Mouse (Mus musculus) liver, embryonic 11.5 days (tissue): ENCODE measurements around the gene Arhgef12. TPM values are rescaled to one million over a fixed set of nuclear protein-coding genes. Genes with fewer than 3 reads are reported as not detected.

Source experiments
- ATAC-seq: fragments of 200-750 bp; cut with Nextera tagmentation; replicated peaks from 2 replicates; pipeline ENCODE4 v1.8.0; 2017; ENCODE audit warnings: moderate number of reproducible peaks, mild to moderate bottlenecking, moderate TSS enrichment, moderate library complexity; ENCODE audit not compliant: low FRiP score
- DNase-seq: peaks from one replicate; pipeline ENCODE4 v3.0.0-alpha.2; 2017; ENCODE audit warnings: low spot score
- H3K27ac ChIP-seq: fragments of 300-500 bp; sonication (generic); 2 replicates; pipeline ENCODE4 v1.5.1; 2014; ENCODE audit warnings: mild to moderate bottlenecking, low read depth, low read length, control low read depth
- H3K27me3 ChIP-seq: fragments of 300-500 bp; sonication (generic); replicated peaks from 2 replicates; pipeline ENCODE4 v1.6.1; 2014; ENCODE audit warnings: low read length, mixed read lengths; ENCODE audit not compliant: control insufficient read depth, insufficient read depth
- H3K36me3 ChIP-seq: fragments of 300-500 bp; sonication (generic); 2 replicates; pipeline ENCODE4 v1.6.1; 2014; ENCODE audit warnings: mild to moderate bottlenecking, low read length, moderate library complexity, mixed read lengths; ENCODE audit not compliant: control insufficient read depth, insufficient read depth
- H3K4me1 ChIP-seq: fragments of 300-500 bp; sonication (generic); replicated peaks from 2 replicates; pipeline ENCODE4 v1.6.1; 2014; ENCODE audit warnings: low read length, mixed read lengths; ENCODE audit not compliant: control insufficient read depth, insufficient read depth
- H3K4me2 ChIP-seq: fragments of 300-500 bp; sonication (generic); 2 replicates; pipeline ENCODE4 v1.6.1; 2014; ENCODE audit warnings: mild to moderate bottlenecking, control low read depth, moderate library complexity
- H3K4me3 ChIP-seq: fragments of 300-500 bp; sonication (generic); 2 replicates; pipeline ENCODE4 v1.5.1; 2014; ENCODE audit warnings: low read depth, low read length, control low read depth
- H3K9ac ChIP-seq: fragments of 300-500 bp; sonication (generic); 2 replicates; pipeline ENCODE4 v1.6.1; 2014; ENCODE audit warnings: low read depth, low read length, control low read depth
- H3K9me3 ChIP-seq: fragments of 300-500 bp; sonication (generic); 2 replicates; pipeline ENCODE4 v1.6.1; 2016; ENCODE audit warnings: low read length, inconsistent platforms, mixed read lengths; ENCODE audit not compliant: control insufficient read depth
- WGBS: fragments of 180-500 bp; shearing (Covaris S2); extraction: QIAGEN DNeasy Blood & Tissue Kit; methylation state at CpG from one replicate; pipeline ENCODE4 v1.1.7; 2014; 5-methylcytosine and 5-hydroxymethylcytosine counted together
- polyA plus RNA-seq: library from polyadenylated mRNA; unstranded; fragments of >200 nt; fragmentation: Nextera tagmentation; extraction: Ambion mirVana; gene quantifications from 2 replicates; pipeline ENCODE4 v1.2.1, GENCODE M21; 2014

The Arhgef12 gene
- 5.7 and 7.0 TPM in 2 replicates for polyA plus RNA-seq

- no peaks in the 10 kb centered on the region for H3K9me3 ChIP-seq
- H3K27me3 ChIP-seq = peaks cover 9% of the 10 kb centered on the region
- H3K4me2 ChIP-seq = peak within 1 kb of the TSS; percentile 86
- no peaks in the 10 kb centered on the region for H3K36me3 ChIP-seq
- DNase-seq = no peak
- WGBS = 40% methylated on average over 10 of the region's 10 CpGs
- ATAC-seq = no peak
- peak within 1 kb of the TSS; percentile 93 for H3K4me3 ChIP-seq
- peaks cover 17% of the 10 kb centered on the region for H3K4me1 ChIP-seq
- peak within 1 kb of the TSS; percentile 82 for H3K27ac ChIP-seq
- peak within 1 kb of the TSS; percentile 85 for H3K9ac ChIP-seq
Measured at GRCm38 (mm10) chr9:43107187-43107517, at the start of gene Arhgef12. Gene Arhgef12 (minus strand): TSS chr9:43107239.

DNA sequence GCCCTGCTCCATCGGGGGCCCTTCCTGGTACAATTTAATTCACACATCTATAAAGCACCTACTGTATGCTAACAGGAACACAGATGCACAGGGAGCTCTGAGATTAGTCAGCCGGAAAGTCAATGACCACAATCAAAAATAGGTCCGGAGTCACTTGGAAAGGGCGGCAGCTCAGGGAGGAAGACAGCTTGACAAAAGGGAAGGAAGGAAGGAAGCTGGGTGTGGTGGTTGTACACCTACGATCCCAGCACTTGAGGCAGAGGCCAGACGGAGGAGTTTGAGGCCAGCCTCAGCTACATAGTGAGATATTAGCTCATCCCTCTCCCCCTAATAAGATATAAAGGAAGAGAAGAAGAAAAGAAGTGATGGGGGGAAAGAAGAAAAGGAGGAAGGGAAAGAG, 48.9 kb upstream of the Arhgef12 start:
- no peaks in the 10 kb centered on the region for H3K4me1 ChIP-seq
- no peaks in the 10 kb centered on the region for H3K36me3 ChIP-seq
- H3K27me3 ChIP-seq = peaks cover 10% of the 10 kb centered on the region
- H3K4me3 ChIP-seq = no peak overlapping the region
- H3K4me2 ChIP-seq = no peak overlapping the region
- no peak overlapping the region for H3K9ac ChIP-seq
- ATAC-seq (no peak), DNase-seq (no peak)
- no peak overlapping the region for H3K27ac ChIP-seq
- H3K9me3 ChIP-seq = no peaks in the 10 kb centered on the region
- WGBS = 50% methylated on average over 6 of the region's 6 CpGs

DNA sequence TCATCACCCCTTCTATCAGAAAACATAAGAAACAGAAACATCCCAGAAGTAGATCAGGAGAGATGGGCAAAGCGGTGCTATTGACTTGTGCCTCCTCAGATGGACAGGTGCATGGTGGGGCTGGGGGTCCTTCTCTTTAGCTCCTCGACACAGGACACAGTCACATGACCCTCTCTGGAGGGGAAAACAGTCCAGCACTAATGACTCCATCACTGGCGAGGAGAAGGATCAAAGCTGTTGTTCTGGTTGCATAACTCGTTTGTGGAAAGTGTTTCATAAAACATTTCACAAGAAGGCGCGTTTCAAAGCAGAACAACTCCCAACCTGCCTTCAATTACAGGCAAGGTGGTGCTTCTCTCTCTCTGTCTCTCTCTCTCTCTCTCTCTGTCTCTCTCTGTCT, 44.7 kb upstream of the Arhgef12 start:
- no peak overlapping the region for H3K9ac ChIP-seq
- DNase-seq = no peak
- H3K27ac ChIP-seq = no peak overlapping the region
- H3K36me3 ChIP-seq = no peaks in the 10 kb centered on the region
- no peak for ATAC-seq
- no peak overlapping the region for H3K4me3 ChIP-seq
- H3K9me3 ChIP-seq = no peaks in the 10 kb centered on the region
- peaks cover 10% of the 10 kb centered on the region for H3K27me3 ChIP-seq
- 69% methylated on average over 6 of the region's 6 CpGs for WGBS
- H3K4me1 ChIP-seq = no peaks in the 10 kb centered on the region; the same call in 1 of the 2 replicates
- H3K4me2 ChIP-seq = no peak overlapping the region

DNA sequence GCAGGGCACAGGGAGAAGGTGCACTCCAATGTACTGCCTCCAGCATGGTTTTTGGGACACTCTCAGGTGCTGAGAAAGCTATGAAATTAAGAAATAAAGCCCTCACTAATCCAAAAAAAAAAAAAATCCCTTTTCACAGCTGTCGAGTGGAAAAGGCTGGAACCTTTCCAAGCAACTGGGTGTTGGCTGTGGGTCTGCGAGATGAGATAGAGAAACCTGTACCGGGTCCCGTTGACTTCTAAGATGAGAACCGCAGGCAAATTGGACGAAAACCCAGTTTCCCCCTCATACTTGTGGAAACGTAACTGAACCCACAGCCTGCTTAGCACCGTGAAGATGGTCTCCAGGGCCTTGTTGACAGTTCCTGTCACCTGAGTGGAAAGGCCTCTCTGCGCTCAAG, 43.9 kb upstream of the Arhgef12 start:
- Histone ChIP-seq H3K4me3 (no peak overlapping the region), H3K4me1 (no peaks in the 10 kb centered on the region; the same call in 1 of the 2 replicates), H3K9me3 (no peaks in the 10 kb centered on the region), H3K9ac (no peak overlapping the region), H3K27me3 (peaks cover 10% of the 10 kb centered on the region), H3K4me2 (no peak overlapping the region), H3K36me3 (no peaks in the 10 kb centered on the region), H3K27ac (no peak overlapping the region)
- ATAC-seq (no peak), DNase-seq (no peak)
- WGBS = 75% methylated on average over 9 of the region's 9 CpGs

DNA sequence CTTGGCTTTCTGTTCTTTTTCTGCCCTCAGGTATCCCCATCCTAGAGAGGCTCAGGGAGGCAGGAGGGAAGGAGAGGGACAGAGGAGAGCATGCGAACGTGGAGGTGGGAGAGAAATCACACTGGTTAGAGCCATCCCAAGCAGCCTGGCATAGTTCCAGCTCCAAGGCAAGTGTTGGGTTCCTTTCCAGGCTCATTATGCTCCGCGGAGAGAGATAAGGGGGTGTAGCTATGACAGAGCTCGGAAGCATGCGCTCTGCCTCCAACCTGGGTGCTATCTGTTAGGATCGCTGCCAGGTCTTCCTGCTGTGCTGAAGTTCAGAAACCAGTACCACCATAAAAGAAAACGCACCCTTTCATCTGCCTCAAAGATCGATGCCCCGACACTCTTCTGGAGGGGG, 43.0 kb upstream of the Arhgef12 start:
- H3K36me3 ChIP-seq = no peaks in the 10 kb centered on the region
- no peak overlapping the region for H3K9ac ChIP-seq
- H3K4me1 ChIP-seq = no peaks in the 10 kb centered on the region; the same call in 1 of the 2 replicates
- no peak overlapping the region for H3K4me2 ChIP-seq
- ATAC-seq (no peak), DNase-seq (no peak)
- H3K27me3 ChIP-seq = peaks cover 7% of the 10 kb centered on the region
- no peaks in the 10 kb centered on the region for H3K9me3 ChIP-seq
- H3K27ac ChIP-seq = no peak overlapping the region
- H3K4me3 ChIP-seq = no peak overlapping the region
- WGBS = 35% methylated on average over 10 of the region's 10 CpGs

DNA sequence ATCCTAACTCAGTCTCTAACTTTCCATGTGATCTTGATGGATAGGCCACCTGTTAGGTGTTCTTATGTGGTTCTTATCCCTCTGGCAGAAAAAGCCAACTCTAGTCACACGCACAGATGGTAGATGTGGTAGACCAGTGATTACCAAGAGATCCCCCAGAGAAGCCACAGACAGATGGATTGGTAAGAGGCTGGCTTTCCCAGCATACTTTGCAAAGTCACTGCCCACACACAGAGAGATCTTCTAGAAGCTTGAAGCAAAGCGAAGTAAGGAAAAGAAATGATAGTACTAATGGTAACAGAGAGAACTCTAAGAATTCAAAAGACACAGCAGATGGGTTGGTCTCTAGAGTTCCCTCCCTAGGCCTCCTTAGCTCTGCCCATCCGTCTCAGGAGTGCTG, 42.5 kb upstream of the Arhgef12 start:
- no peak overlapping the region for H3K4me2 ChIP-seq
- H3K27me3 ChIP-seq = peaks cover 7% of the 10 kb centered on the region
- DNase-seq (no peak), ATAC-seq (no peak)
- 66% methylated on average over 3 of the region's 3 CpGs for WGBS
- no peak overlapping the region for H3K4me3 ChIP-seq
- H3K9me3 ChIP-seq = no peaks in the 10 kb centered on the region
- H3K27ac ChIP-seq = no peak overlapping the region
- H3K36me3 ChIP-seq = no peaks in the 10 kb centered on the region
- no peaks in the 10 kb centered on the region; the same call in 1 of the 2 replicates for H3K4me1 ChIP-seq
- no peak overlapping the region for H3K9ac ChIP-seq

DNA sequence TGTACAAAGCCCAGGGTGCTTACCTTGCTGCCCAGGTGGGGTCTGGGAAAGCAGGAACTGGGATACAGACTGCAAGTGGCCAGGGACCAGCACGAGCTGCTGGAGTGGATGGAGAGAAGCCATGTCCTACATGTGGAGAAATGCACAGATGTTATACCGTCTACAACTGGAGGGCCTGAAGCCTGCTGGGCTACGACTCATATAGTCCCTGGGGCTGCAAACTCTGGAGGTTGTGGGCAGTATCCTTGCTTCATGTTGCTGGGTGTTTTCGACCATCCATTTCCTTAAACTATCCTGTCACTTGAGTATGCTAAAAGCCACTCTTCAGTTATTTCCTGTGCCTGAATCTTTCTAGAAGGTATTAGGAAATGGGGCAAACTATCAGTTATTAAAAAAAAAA, 38.2 kb upstream of the Arhgef12 start:
- 69% methylated on average over 4 of the region's 4 CpGs for WGBS
- no peak overlapping the region for H3K27ac ChIP-seq
- no peaks in the 10 kb centered on the region for H3K36me3 ChIP-seq
- ATAC-seq (no peak), DNase-seq (no peak)
- no peak overlapping the region for H3K4me2 ChIP-seq
- H3K9ac ChIP-seq = no peak overlapping the region
- no peaks in the 10 kb centered on the region; the same call in 1 of the 2 replicates for H3K27me3 ChIP-seq
- H3K4me3 ChIP-seq = no peak overlapping the region
- no peaks in the 10 kb centered on the region; the same call in 1 of the 2 replicates for H3K4me1 ChIP-seq
- H3K9me3 ChIP-seq = no peaks in the 10 kb centered on the region

GRCm38 (mm10) chr9:43144206-43144810, 37.3 kb upstream of the Arhgef12 start:
- Histone ChIP-seq H3K27ac (no peak overlapping the region), H3K9me3 (no peaks in the 10 kb centered on the region), H3K4me2 (no peak overlapping the region), H3K36me3 (no peaks in the 10 kb centered on the region), H3K4me1 (no peaks in the 10 kb centered on the region), H3K9ac (no peak overlapping the region), H3K27me3 (no peaks in the 10 kb centered on the region; the same call in 1 of the 2 replicates), H3K4me3 (no peak overlapping the region)
- DNase-seq (no peak), ATAC-seq (no peak)
- 66% methylated on average over 12 of the region's 12 CpGs for WGBS

GRCm38 (mm10) chr9:43141839-43142238, 34.8 kb upstream of the Arhgef12 start:
- Histone ChIP-seq H3K4me3 (no peak overlapping the region), H3K9me3 (no peaks in the 10 kb centered on the region), H3K4me1 (no peaks in the 10 kb centered on the region), H3K9ac (no peak overlapping the region), H3K36me3 (no peaks in the 10 kb centered on the region), H3K27me3 (no peaks in the 10 kb centered on the region; the same call in 1 of the 2 replicates), H3K27ac (no peak overlapping the region), H3K4me2 (no peak overlapping the region)
- DNase-seq = peak; percentile 53
- 4% methylated on average over 4 of the region's 4 CpGs for WGBS
- ATAC-seq = no peak
